Mouse (Mus musculus): ENCODE results near the gene Aacs. TPM values are rescaled to one million over a fixed set of nuclear protein-coding genes. Genes with fewer than 3 reads are reported as not detected.
A peak's percentile ranks its signal among the peaks of the same experiment; 100 is the strongest.
"Not testable (repeated sequence)": the region's sequence is repeated elsewhere in the genome, so short reads cannot be mapped to it uniquely, and the experiment has no call there.

Gene Aacs
- polyA plus RNA-seq, 2 experiments from 2014 or later = 18.0 to 36.4 TPM

DNA sequence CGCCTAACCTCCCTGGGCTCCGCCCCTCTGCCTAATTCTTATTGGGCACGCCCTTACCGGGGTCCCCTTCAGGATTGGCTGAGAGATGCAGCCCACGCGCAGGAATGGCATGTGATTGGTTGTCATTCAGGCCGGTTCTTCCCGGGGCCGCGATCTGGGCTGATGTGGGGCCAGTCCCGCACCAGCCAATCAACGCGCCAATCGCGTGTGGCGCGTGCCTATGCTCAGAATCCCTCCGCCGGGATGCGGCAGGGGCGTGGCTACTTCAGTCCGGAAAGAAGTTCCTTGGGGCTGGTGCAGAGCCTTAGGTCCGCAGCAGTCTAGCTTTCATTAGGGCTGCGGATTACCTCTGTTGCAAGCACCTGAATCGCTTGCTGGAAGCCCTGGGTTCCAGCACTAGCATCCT is 9.9 kb upstream of the Aacs start:
- peak; percentile 100 for ATAC-seq

DNA sequence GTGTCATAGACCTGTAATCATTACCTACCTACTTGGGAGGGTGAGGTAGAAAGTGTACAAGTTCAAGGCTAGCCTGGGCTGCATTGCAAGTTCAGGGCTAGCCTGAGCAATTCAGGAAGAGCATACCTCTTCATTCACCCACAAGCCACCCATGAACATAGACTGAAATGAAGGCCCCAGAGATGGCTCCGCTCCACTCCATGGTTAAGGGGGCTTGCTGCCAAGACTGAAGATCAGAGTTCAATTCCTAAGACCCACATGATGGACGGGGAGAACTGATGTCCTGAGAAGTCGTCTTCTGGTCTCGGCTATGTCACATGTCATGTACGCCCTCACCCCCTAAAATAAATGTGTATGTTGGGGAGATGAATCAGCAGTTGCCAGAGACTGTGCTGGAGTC is 9.1 kb upstream of the Aacs start:
- ATAC-seq = no peak

DNA sequence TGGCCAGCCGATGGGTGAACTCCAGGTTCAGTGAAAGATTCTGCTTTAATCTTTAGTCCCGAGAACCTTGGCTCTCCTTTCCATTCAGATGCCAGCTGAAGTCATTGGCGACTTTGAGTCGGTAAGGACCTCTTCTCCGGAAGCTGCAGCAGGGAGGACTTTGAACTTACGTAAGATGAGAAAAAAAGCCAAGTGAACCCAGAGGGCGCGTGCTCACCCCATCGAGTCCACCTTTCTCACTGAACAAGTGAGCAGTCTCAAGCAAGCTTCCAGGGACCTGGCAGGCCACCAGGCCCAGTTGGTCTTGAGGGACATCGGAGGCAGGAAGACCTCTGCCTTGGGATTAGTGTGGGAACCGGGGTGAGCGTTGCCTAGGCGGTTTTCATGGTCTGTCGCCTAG is 8.4 kb upstream of the Aacs start:
- ATAC-seq = no peak

DNA sequence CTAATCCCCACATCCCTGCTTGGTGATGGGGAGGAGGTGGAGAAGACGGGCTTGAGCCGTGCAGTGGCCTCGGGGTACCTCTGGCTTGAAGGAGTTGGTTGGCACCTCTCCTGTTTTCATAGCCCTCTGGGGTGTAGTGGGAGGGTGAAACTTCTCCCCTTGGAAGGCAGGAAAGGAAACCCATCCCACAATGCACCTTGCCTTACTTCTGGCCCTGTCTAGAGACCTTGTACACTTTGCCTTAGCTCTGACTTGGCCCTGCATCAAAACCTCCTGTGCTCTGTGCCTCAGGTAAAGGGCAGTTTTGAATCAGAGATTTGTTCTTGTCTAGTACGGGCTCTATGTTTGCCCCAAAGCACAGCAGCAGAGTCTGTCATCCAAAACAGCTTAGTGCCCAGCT is 4.9 kb upstream of the Aacs start:
- no peak for ATAC-seq

DNA sequence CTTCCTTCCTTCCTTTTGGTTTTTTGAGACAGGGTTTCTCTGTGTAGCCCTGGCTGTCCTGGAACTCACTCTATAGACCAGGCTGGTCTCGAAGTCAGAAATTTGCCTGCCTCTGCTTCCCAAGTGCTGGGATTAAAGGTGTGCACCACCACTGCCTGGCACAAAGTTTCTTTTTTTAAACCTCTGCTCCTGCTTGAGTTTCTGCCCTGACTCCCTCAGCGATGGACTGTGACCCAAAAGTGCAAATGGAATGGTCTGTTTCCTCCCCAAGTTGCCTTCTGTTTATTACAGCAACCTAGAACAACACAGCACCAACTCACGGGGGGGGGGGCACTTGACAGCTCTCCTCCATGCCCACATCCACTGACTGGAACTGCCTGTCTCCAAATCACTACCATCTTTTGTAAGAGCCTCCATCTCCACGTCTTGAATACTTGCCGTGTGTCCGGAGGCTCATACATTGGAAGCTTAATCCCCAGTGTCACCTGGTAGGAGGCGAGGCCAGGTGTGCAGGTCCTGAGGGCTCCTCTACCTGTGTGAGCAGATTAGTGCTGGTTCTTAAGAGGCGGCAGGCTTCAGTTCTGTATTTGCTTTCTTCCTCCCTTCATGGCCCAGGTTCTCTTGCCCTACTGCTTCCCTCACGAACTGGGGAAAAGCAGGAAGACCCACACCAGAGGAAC is 2.7 kb upstream of the Aacs start:
- ATAC-seq = no peak

DNA sequence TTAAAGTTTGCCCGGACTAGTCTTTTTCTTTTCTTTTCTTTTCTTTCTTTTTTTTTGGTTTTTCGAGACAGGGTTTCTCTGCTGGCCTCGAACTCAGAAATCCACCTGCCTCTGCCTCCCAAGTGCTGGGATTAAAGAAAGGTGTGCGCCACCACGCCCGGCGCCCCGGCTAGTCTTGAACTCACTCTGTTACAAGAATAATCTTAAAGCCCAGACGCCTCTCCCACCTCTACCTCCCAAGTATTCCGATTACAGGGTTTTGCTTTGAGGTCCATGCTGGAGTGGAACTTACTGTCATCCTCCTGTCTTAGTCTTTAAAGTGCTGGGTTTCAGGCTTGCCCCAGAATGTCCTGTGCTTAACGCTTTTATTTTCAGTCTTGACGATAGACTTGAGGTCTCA is 584 bp upstream of the Aacs start:
- no peak for ATAC-seq

DNA sequence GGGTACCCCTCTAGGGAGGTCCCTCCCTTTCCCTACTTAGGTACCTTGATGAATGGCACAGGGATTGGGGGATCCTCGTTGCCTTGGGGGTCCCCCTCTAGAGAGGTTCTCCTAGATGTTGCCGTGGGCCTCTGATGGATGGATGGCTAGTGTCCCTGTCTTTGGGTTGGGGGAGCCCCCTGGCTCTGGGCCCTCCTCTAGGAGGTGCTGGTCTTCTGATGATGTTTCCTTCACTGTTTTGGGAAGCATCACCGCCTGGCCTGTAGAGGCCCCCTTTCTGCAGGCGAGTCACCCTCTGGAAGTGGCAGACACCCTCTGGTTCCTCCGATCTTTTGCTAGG is 642 bp downstream of the Aacs start:
- ATAC-seq = no peak

DNA sequence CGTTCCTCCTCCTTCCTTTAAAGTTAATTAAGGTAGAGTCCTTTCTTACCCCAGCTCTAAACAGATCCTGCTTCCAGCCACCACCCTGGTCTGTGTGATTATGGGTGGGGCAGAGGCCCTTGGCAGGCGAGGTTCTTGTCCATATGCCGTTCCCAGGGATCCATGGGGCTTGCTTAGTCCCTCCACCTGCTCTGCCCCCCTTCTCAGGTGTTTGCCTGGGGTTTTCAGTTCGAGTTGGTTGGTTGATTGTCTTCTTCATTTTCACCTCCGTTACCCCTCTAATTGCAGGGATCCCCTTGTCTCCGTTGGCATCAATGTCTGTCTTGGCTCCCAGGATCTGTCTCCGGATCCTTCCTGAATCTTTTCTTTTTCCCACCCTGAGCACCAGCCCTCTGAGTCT is 1.2 kb downstream of the Aacs start:
- no peak for ATAC-seq

DNA sequence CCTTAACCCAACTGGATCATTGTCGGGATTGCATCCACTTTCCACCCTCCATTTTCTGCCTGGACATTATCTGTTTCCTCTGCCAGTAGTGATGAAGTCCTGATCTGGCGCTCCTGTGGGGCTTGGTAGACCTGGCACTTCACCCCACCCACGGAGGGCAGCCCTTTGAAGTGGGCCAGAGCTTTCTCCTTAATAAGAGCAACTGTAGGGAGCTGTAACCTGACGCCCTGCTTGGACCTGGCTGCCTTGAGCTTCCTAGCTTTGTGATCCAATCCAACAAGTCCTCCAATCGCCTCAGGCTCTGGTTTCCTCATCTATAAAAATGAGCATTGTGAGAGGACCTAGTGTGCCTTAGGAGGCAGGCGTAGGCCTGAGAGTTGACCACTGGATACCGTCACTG is 1.9 kb downstream of the Aacs start:
- no peak for ATAC-seq

DNA sequence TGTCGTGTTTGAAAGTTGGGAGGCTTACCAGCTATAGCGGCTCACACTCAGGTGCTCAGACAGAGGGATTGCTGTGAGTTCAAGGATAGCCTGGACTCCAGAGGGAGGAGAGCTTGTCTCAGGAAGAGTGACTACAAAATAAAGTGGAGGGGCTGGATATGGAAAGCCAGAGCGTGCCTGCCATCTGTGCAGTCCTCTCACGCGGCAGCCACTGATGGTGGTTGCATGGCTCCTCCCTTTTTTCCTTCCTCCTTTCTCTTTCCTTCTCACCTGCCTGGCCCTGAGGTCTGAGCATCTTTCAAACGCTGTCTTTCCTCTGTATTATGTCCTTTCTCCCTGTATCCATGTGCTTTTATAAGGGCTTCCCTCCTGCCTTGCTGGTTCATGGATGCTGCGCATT is 2.4 kb downstream of the Aacs start:
- no peak for ATAC-seq

DNA sequence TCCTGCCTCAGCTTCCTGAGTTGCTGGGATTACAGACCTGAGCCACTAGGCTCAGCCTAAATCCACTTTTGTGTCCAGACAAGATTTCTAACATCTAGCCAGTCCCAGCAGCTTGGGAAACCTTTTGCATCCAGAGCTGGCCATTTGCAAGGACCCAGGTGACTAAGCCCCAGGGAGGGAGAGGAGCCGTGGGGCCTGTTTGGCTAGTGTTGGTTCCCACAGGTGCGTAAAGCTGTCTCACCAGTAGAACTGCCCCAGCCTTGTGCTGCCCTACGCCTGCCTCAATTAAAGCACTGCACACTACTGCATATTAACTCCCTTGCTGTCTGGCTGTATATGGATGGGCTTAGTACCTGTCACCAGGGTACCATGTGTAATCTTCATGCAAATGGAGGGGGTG is 3.8 kb downstream of the Aacs start:
- ATAC-seq = no peak

DNA sequence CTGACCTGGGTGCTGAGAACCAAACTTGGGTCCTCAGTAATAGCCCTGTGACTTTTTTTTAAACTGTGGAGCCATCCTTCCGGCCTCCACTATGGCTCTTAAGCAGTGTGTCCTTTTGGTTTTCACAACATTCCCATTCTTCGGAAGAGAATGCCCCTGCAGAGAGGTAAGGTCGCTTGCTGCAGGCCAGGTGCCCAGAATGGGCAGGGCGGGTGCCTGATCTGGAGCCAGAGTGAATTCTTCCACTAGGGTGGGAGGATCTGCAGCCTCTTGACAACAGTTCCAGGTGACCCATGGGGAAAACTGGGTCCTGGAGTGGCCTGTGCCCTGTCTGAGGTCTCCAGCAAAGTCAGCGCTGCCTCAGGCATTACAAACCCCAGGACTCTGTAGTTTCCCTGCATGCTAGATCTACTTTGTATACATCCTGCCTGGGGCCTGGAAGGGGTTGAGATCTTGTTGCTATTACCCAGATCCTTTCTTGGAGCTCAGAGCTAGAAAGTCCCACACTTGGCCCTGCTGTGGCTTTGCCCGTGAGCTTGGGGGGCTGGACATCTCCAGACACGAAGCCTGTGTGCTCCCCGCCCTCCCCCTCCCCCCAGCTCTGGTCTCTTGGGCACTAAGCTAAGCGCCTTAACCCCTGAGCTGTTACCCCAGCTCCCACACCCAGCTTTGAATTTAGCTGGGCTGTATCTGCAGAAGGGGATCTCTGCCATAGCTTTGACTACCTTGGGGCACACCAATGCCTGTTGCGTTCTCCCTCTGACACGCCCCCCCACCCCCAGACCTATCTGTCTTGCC is 5.0 kb downstream of the Aacs start:
- ATAC-seq = no peak

DNA sequence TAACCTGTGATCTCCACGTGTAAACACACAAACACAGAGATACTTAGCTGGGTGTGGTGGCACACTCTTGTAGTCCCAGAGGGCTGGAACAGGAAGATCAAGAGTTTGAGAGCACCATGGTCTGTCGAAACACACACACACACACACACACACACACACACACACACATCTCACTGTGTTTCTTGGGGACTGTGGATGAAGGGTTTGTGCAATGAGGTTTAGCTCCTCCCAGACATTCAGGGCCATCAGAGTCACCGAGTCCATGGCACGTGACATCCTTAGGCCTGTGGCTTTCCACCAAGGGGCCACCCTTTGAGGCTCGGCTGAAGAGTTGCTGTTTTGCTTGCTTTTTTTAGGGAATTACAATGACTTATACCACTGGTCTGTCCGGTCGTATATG is 6.9 kb downstream of the Aacs start:
- no peak for ATAC-seq

DNA sequence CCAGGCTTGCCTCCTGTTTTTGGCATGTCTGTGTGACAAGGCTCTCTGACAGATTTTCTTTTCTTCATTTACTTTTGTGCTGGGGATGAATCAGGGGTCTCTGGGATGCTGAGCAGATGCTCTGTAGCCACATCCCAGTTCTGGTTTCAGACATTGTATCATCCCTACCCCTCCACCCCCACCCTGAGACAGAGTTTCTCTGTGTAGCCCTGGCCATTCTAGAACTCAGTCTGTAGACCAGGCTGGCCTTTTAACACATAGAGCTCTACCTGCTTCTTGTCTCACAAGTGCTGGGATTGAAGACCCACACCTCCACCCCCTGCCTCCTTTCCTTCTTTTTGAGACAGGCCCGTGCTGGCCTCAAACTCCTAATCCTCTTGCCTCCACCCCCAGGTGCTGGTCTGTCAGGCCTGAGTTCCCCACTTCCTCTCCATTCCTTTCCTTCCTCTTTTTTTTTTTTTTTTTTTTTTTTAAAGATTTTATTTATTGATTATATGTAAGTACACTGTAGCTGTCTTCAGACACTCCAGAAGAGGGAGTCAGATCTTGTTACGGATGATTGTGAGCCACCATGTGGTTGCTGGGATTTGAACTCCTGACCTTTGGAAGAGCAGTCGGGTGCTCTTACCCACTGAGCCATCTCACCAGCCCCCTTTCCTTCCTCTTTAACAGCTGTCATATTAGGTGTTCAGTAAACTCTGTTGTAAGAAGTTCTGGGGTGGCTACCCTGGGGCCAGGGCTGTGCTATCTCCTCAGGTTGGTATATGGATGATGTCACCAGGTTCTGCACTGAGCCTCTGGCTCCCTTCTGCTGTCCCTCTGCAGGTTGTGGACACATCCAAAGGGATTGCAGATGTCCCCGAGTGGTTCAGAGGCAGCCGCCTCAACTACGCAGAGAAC is 8.3 kb downstream of the Aacs start:
- no peak for ATAC-seq

DNA sequence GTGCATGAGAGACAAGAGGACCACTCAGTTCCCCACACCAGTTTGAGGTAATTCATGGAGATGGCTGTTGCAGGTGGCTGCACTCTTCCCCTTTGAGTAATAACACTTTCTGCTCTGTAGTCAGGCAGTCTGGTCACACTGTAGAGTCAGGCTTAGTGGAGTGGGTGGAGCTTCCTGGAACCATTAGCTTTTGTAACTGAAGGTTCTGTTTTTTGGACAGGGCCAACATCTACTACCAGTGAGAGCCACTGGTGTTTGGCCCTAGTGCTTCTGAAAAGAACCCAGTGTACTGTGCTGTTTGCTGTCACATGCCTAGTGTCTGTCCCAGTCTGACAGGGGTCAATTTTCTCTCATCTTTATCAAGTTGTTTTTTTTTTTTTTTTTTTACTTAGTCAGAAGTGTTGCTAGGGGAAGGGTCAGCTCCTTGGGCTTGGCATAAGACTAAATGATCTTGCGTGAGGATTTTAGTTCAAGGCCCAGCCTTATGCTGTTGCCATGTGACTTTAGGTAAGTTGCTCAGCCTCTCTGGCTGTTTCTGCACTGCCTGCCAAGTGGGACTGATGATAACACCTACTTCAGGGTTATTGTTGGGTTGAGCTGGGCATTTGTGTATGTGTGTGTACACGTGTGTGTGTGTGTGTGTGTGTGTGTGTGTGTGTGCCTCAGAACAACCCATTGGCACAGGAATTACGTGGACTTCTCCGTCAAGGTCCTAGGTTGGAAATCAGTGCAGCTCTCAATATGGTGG is 9.6 kb downstream of the Aacs start:
- no peak for ATAC-seq

DNA sequence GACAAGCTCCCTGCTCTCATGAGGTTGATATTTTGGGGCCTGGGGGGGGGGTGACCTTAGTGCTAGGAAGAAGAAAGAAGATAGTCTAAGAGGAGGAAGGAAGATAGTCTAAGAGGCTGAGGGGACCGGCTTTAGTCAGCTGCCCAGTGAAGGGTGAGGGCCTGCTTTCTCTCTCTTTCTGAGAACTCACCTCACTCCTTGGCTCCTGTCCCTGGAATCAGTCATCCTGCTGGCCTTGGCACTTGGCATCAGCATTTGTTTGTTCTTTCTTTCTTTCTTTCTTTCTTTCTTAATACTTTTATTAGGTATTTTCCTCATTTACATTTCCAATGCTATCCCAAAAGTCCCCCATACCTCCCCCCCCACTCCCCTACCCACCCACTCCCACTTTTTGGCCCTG is 10.5 kb downstream of the Aacs start:
- no peak for ATAC-seq

DNA sequence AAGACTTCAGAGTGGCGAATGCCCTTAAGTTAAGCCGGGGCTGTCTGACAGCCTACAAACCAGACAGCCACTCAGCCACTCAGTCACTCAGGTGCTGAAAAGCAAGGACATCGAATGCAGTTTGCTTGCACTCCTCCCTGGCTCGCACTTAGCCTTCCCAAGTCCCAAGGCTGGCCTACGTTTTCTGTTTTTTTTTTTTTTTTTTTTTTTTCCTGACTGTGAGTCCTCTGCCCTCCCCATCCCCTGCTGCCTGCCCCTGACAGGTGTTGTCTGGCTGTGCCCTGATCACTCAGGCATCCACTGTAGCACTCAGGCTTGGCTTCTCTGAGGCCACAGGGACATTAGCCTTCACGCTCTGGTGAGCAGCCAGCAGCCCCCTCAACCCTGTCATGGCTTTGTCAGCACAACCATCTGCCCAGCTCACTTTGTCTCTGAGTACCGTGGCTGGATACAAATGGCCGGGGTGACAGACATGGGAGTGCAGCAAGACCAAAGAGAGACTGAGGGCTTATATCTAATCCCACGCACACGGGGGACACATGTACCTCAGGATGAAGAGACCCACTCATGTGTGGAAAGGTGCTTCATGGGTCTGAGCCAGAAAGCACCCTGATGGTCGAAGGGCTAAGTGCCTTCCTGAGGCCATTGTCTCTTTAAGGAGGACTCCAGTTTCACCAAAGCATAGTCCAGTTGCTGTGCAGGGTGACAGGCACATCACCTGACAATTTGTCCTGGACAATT is 11.9 kb downstream of the Aacs start:
- no peak for ATAC-seq

DNA sequence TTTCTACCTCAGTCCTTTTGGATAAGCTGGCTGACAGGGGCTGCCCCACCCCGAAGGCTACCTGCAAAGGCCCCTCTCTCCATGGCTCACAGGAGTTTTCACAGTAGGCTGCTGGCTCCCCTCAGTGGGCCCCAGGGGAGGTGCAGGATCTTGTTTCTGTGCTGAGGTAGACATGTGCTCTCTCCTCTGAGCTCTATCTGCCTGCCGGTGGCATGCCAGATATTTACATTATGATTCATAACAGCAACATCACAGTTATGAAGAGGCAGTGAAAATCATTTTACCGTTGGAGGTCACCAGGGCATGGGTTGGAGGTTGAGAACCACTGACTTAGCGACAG is 12.5 kb downstream of the Aacs start:
- ATAC-seq = no peak

DNA sequence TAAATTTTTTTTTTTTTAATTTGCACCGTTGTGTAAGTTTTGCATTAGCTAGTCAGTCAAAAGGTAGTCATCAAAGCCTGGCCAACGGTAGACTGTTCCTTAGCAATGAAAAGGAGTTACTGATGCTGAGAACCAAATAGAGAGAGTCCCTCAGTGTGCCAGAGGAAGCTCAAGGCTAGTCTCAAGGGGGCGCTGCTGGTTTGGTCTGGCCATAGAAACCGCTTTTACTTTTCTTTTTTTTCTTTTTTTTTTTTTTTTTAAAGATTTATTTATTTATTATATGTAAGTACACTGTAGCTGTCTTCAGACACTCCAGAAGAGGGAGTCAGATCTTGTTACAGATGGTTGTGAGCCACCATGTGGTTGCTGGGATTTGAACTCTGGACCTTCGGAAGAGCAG is 13.3 kb downstream of the Aacs start:
- ATAC-seq = not testable (repeated sequence)

DNA sequence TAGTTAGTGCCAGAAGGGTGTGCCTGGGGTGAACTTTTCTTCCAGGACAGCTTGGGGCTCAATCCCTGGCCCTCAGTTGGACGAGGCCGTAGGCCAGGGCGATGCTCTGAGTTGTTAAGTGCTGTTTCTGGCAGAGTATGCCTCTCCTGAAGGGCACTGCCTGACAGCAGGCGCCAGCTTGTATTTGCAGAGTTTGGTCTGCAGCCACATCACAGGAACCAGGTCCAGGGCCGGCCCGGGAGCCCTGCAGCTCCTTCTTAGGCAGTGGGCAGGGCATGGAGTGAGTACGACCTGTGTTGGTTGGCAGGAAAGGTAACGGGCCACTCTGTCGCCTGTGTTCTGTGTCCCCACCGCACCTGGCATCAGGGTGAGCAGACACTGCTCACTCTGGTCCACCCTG is 15.5 kb downstream of the Aacs start:
- ATAC-seq = no peak

DNA sequence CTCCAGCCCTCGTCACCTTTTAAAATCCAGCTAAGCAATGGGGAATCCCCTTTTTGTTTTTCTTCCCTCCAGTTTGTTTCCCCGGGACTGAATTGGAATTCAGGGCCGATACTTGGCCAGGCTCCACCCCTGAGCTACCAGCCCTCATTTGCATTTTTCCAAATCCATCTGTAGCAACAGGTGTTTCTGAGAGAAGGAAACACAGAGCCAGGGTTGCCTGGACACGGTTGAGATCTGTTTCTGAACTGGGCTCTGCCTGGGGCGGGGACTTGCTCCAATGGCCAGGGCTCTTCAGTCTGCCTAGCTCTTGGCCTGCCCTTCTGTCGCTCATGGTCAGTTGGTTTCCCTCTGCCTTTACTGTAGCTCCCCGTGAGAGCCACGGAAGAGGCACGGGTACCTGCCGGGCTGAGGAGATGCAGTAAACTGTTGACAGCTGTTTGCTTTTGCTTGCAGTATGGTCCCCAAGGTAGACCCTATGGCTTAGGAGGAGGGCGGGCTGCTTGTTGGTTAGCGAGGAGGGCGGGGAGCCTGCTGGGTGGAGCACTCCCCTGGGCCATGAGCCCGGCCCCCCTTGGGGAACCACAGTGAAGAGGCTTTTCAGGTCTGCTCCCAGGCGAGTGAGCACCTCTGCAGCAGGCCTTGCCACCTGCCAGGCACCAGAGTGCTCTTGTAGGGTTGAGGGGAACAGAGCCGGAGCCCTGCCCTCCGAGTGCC is 16.9 kb downstream of the Aacs start:
- no peak for ATAC-seq

DNA sequence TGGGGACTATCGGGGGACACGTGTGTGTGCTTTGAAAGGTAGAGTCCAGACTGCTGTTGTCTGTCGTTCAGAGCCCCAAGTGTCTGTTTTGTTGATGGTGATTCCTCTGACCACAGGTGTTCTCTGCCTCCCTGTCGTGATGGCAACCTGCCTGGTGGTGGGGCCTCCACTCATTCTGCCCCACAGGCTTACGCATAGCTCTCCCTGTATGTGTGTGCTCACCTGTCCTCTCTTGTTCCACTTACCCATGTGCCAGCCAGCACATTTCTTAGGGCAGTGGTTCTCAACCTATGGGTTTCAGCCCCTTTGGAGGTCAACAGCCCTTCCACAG is 17.4 kb downstream of the Aacs start:
- no peak for ATAC-seq
